Mouse (Mus musculus): ENCODE results near the gene Zranb1. TPM values are rescaled to one million over a fixed set of nuclear protein-coding genes. Genes with fewer than 3 reads are reported as not detected.

The Zranb1 gene
- total RNA-seq (2023), result 10 to 100 TPM; 30.3 to 31.5 TPM

DNA sequence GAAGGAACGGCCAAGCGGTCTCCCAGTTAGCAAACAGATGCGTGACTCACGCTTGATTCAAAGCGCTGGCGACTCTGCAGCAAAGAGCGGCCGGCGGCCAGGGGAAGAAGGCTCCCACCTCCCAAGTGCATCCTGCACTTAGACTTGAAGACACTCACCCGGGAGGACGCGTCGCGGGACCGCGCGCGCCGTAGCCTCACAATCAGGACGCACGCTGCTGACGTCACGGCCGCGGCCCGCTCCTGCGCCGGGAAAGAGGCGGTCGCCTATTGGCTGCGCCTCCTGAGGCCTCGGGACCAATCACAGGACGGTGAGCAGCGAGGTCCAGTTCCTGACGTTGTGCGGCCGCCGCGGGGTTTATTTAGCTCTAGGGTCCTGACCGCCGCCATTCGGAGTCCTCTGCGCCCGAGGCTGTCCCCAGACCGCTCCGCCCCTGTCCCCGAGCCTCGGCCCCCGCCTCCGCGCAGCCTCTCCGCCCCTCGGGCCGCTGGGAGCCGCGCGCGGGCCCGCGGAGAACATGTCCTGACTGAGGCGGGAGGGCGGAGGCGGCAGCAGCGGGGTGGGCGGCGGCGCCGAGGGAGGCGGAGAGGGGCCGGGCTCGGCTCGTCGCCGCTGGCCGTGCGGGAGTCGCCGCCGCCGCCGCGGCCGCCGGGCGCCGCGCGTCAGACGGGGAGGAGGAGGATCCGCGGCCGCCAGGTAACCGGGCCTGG lies at the start of gene Zranb1:
Gene Zranb1 (plus strand): TSS at position 293 of the 710 bp plus-strand sequence.

Other genes with a start within 250 kb of the Zranb1 start
- gene Fam53b, start 117.3 kb upstream of the Zranb1 start, total RNA-seq (2023), result 10 to 100 TPM; 62.6 to 64.3 TPM
- 10 to 100 TPM in 1 of 2 experiments, 1 to 10 TPM in 1; 10.0 to 11.8 TPM for gene Eef1akmt2, start 78.5 kb upstream of the Zranb1 start, total RNA-seq (2023)
- 10 to 100 TPM; 33.9 to 40.2 TPM for gene Abraxas2, start 71.9 kb upstream of the Zranb1 start, total RNA-seq (2023)
- under 1 TPM; 0.57 to 0.82 TPM for gene Fgfr2, start 192.2 kb downstream of the Zranb1 start, total RNA-seq (2023)
- gene Ctbp2, start 193.2 kb downstream of the Zranb1 start, total RNA-seq (2023), result 10 to 100 TPM; 45.8 to 54.8 TPM

Data from neutrophil, adult 83 days (primary cell).